ENCODE assay signal across 10 mouse cellular contexts in the genomic region with DNA sequence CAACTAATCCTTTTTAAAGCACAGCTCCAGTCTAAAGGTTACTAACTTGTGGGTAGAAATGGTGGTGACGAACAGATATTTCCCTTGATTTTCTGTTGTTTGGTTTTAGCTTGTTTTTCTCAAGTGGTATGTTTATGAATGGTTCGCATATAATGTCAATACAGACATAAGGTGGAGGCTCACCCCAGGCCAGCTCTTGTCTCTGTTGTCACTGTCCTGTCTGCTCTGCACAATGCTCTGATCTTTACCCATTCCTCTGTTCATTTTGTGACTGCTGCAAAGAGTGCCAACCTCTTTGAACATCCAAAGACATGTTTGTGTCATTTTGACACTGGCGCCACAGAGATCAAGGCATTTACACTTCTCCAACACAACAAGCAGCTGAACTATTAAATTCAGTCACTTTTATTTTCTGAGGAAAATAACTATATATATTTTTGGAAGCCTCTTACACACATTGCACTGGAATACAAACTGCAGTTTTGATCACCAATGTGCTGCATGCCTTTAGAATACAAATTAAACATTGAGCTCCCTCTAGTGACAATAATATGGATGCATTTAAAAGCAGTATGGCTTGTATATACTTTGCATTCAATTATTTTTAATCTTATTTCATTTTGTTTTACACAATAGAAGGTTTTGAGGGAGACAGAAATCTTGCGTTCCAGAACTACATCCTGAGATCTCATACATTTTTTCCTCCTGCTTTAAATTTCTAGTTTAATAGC.
A peak's percentile ranks its signal among the peaks of the same experiment; 100 is the strongest.
DNase-seq lines count a peak whose midpoint lies in the region; TF ChIP-seq lines count a peak whose summit lies in the region.
"Had no signal": no experiment of that assay in that cellular context is flagged by ENCODE, and none has a peak within 500 bp of the region (broad histone marks: within the 10 kb centered on the region; RNA-seq: fewer than 3 reads in every experiment).

No protein-coding gene starts in this region.

- no peak overlapping the region for H3K27ac ChIP-seq in heart, embryonic 10.5 days
- H3K27ac ChIP-seq: hindbrain, embryonic 15.5 days had no signal

- no peak for TF ChIP-seq CTCF in brain, embryonic 14.5 days (IDR thresholded peaks at IDR 0.05; ENCODE audit: borderline replicate concordance, extremely low read depth, insufficient read depth, insufficient read length)

- H3K9me3 ChIP-seq in heart, embryonic 10.5 days = no peaks in the 10 kb centered on the region
- H3K9me3 ChIP-seq: hindbrain, embryonic 15.5 days had no signal

- 83% methylated on average over 4 of the region's 4 CpGs for WGBS in heart, embryonic 10.5 days

- no peak overlapping the region for H3K4me3 ChIP-seq in heart, embryonic 10.5 days
- H3K4me3 ChIP-seq: hindbrain, embryonic 15.5 days had no signal

- H3K36me3 ChIP-seq in heart, embryonic 10.5 days = no peaks in the 10 kb centered on the region
- H3K36me3 ChIP-seq: hindbrain, embryonic 15.5 days had no signal

- H3K4me1 ChIP-seq in heart, embryonic 10.5 days = no peaks in the 10 kb centered on the region
- H3K4me1 ChIP-seq: hindbrain, embryonic 15.5 days had no signal

- no peaks in the 10 kb centered on the region for H3K27me3 ChIP-seq in heart, embryonic 10.5 days (ENCODE audit: insufficient read depth, poor library complexity, severe bottlenecking)
- H3K27me3 ChIP-seq: hindbrain, embryonic 15.5 days had no signal

- DNase-seq in heart, adult 8-10 months (ENCODE audit: low spot score) = peak; percentile 4
- no peak for DNase-seq in heart, embryonic 10.5 days (ENCODE audit: low spot score)
- peak; percentile 37 for DNase-seq in lung, postnatal 25 days (ENCODE audit: low spot score)
- no peak for DNase-seq in lung, postnatal 10 days
- DNase-seq in brain, embryonic 14.5 days (ENCODE audit: low read depth) = peak; percentile 66
- peak; percentile 5 for DNase-seq in retina, postnatal 1 day
- DNase-seq in cerebellum, adult 9-11 months = no peak
- no peak for DNase-seq in adrenal gland, adult 2 months
- DNase-seq: cerebellum, adult 11 months had no signal

- no peak for TF ChIP-seq POLR2A in brain, embryonic 14.5 days (IDR thresholded peaks at IDR 0.05; ENCODE audit: borderline replicate concordance, extremely low read depth, insufficient read depth, insufficient read length, poor library complexity, severe bottlenecking)

Comparison
In these comparisons a context has a peak if more than half of its experiments do, and no peak if none do; other contexts are left out.
1. DNase-seq: peak in heart, adult 8-10 months (single experiment), lung, postnatal 25 days (single experiment), brain, embryonic 14.5 days (single experiment) and retina, postnatal 1 day (single experiment); none in heart, embryonic 10.5 days (single experiment), lung, postnatal 10 days (single experiment), cerebellum, adult 9-11 months (single experiment) and adrenal gland, adult 2 months (single experiment).